Mouse (Mus musculus) mature B cell (primary cell): ENCODE results near the gene Gm21992.

Source experiments
- in situ Hi-C: fragments of 300-500 bp; cut with MboI; formaldehyde crosslinking; loops from 2 replicates; pipeline ENCODE4 v1.14.3; 2019

Gm21992 gene

DNA sequence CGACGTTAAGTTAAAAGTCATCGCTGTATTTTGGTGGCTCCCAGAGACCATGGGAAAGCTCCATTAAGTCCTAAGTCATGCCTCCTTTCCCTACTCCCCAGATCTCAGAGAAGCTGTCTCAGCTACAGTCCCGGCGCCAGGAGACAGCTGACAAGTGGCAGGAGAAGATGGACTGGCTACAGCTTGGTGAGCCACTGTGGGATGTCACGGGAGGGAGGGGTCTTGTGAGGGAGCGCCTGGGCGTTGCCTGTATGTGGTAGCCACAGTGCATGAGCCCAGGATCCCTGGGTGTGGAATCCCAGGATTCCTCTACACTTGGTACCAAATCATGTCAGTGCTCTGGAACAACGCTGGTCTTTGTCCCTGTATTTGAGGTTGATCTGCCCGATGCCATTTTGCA is 62.9 kb downstream of the Gm21992 start:
- in situ Hi-C loops: no loop called here

DNA sequence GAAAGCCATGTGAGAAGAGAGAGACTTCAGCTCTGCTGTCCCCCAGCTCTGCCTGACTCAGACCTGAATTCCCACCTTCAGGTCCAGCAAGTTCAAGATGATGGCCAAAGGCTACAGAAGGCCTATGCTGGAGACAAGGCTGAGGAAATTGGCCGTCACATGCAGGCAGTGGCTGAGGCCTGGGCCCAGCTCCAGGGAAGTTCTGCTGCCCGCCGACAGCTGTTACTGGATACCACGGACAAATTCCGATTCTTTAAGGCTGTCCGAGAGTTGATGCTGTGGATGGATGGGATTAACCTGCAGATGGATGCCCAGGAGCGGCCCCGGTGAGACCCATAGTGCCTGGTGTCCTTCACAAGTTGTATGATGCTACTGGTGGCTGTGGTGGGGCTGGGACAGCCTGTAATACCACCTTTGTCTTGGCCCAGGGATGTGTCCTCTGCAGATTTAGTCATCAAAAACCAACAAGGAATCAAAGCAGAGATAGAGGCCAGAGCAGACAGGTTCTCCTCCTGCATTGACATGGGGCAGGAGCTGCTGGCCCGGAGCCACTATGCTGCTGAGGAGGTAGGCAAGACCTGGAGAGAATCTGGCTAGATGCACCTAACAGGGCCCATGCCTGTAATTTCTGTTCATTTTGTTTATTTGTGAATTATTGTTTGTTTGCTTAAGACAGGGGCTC is 63.6 kb downstream of the Gm21992 start:
- in situ Hi-C loops: no loop called here

DNA sequence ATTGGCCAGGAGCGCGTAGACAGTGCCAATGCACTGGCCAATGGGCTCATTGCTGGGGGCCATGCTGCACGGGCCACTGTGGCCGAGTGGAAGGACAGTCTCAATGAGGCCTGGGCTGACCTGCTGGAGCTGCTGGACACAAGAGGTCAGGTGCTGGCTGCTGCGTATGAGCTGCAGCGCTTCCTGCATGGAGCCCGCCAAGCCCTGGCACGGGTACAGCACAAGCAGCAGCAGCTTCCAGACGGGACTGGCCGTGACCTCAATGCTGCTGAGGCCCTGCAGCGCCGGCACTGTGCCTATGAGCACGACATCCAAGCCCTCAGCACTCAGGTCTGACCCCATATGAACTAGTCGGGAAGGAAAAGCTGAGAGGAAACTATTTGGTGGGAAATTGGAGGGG is 64.8 kb downstream of the Gm21992 start:
- in situ Hi-C loops: no loop called here

DNA sequence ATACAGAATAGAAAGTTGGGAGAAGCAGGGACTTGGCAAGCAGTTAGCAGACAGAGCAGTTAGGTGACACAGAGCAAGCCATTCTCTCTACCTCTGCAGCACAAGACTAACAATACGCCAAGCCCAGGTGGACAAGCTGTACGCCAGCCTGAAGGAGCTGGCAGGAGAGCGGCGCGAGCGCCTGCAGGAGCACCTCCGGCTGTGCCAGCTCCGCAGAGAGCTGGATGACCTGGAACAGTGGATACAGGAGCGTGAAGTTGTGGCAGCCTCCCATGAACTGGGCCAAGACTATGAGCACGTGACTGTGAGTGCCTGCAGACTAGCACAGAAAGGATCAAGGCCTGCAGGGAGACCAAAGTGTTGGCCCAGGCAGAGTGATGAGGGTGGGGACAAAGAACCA is 65.7 kb downstream of the Gm21992 start:
- in situ Hi-C loops: no loop called here

DNA sequence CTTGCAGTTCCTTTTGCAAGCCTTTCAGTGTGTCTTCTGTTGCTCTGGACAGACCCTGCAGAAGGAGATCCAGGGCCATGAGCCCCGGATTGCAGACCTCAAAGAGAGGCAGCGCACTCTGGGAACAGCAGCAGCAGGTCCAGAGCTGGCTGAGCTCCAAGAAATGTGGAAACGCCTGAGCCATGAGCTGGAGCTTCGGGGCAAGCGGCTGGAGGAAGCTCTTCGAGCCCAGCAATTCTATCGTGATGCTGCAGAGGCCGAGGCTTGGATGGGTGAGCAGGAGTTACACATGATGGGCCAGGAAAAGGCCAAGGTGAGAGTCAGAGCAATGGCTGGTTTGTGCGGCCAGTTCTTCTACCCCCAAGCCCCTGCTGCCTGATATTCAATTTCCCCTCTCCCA is 66.4 kb downstream of the Gm21992 start:
- in situ Hi-C loops: no loop called here

DNA sequence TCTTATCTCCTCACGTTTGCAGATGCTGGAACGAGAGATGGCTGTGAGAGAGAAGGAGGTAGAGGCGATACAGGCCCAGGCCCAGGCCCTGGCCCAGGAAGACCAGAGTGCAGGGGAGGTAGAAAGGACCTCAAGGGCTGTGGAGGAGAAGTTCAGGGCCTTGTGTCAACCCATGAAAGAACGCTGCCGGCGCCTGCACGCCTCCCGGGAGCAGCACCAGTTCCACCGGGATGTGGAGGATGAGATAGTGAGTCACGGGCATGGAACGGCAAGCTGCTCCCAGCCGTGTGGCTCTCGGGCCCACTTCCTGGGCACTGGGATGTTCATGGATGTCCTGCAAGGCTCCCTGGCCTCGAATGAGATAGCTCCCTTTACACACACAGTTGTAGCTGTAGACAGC is 67.4 kb downstream of the Gm21992 start:
- in situ Hi-C loops: no loop called here

DNA sequence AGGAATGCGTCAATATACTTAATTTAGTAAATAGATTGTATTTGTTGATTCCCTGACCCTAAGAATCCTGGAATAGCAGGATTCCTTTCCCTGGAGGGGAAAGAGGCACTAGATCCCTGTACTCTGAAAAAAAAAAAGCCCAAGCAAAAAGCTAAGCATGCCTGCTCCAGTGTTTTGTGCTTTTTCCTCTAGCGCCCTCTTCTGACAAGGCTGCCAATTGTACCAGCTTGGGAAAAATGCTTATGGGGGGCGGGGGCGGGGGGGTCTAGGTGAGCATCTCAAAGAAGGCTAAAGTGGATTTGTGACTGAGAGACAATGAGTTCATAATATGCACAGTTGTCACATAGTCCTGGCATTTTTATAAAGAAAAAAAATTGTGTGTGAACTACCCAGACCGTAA is 67.9 kb downstream of the Gm21992 start:
- in situ Hi-C loops: no loop called here

DNA sequence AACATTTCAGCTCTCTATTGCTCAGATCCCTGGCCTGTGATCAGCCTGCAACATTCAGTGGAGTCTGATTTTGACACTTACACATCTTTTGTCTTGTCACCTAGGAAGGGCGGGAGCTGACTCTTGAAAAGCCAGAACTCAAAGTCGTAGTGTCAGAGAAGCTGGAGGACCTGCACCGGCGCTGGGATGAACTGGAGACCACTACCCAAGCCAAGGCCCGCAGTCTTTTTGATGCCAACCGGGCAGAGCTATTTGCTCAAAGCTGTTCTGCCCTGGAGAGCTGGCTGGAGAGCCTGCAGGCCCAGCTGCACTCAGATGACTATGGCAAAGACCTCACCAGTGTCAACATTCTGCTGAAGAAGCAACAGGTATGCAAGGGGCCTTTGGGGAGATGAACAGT is 69.2 kb downstream of the Gm21992 start:
- in situ Hi-C loops: no loop called here

DNA sequence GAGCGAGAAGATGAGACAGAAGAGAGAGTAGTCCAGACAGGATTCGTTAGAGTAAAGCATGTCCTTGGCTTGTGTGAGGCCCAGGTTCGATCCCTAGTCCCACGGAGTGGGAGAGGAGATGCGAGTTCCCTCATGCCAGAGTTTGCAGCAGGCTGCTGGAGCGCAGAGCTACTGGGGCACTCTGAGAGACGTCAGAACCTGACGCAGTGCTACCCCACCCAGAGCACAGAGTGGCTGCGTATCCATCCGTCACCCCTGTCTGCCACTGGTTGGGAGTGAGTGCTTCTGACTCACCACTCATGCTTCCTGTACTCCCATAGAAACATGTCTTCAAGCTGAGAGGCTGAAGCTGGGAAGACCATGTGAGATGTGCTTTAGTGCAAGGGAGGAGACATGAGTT is 69.9 kb downstream of the Gm21992 start:
- in situ Hi-C loops: no loop called here

DNA sequence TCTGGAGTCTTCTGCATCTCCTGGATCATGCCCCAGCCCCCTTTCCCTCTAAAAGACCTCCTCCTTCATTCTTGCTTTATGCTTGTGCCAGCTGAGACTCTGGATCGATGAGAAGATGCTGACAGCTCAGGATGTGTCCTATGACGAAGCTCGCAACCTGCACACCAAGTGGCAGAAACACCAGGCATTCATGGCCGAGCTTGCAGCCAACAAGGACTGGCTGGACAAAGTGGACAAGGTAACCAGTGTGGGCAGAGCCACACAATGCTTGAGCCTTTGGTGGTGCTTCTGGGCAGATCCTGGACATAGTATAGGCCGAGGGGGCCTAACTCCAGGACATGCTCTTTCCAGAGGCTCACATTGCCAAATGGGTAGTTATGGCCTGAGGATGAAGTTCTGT is 71.7 kb downstream of the Gm21992 start:
- in situ Hi-C loops: no loop called here

DNA sequence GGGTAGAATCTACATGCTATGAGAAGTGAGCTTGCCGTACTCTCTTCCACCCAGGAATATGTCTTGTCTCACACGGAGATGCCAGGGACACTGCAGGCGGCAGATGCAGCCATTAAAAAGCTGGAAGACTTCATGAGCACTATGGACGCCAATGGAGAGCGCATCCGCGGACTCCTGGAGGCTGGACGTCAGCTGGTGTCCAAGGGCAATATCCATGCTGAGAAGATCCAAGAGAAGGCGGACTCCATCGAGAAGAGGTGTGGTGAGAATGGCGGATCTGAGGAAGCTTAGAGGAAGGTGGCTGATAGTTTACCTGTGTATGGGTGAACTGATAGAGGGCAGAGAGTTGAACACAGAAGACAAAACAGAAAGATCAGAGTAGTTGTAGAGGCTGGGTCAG is 72.4 kb downstream of the Gm21992 start:
- in situ Hi-C loops: no loop called here

DNA sequence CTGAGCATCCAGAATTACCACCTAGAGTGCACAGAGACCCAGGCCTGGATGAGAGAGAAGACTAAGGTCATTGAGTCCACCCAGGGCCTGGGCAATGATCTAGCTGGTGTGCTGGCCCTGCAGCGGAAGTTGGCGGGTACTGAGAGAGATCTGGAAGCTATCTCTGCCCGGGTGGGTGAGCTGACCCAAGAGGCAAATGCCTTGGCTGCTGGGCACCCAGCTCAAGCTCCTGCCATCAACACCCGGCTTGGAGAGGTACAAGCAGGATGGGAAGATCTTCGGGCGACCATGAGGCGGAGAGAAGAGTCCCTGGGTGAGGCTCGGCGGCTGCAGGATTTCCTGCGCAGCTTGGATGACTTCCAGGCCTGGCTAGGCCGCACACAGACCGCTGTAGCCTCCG is 73.5 kb downstream of the Gm21992 start:
- in situ Hi-C loops: no loop called here

DNA sequence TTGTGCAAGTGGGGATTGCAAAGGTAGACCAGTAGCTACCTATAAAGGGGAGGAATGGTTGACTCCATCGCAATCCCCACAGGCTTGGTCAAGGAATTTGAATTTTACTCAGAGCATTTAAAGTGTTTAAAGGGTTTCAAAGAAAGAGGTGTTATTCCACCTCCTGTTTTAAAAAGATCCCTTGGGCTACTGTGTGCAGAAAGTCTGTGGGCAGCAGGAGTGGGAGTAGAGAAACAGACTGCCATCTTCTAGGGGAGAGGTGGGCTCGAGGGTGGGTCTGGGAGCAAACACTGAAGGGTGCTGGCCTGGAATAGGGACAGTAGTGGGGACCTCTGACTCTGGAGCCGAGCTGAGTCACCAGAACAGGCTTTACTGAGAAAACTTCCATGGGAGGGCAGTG is 78.4 kb downstream of the Gm21992 start:
- in situ Hi-C loops: no loop called here

DNA sequence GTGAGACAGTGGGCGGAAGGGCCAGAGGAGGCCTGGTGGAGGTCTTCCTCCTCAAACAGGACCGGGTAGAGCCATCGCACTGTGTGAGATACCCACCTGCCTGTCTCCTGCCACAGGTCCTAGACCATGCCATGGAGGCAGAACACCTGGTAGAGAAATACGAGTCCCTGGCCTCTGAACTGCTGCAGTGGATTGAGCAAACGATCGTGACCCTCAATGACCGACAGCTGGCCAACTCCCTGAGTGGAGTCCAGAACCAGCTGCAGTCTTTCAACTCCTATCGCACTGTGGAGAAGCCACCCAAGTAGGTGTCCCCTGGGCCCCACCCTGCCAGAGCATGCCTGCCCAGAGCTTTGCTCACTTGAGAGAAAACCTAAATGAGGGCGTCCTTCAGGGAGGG is 82.2 kb downstream of the Gm21992 start:
- in situ Hi-C loops: no loop called here

DNA sequence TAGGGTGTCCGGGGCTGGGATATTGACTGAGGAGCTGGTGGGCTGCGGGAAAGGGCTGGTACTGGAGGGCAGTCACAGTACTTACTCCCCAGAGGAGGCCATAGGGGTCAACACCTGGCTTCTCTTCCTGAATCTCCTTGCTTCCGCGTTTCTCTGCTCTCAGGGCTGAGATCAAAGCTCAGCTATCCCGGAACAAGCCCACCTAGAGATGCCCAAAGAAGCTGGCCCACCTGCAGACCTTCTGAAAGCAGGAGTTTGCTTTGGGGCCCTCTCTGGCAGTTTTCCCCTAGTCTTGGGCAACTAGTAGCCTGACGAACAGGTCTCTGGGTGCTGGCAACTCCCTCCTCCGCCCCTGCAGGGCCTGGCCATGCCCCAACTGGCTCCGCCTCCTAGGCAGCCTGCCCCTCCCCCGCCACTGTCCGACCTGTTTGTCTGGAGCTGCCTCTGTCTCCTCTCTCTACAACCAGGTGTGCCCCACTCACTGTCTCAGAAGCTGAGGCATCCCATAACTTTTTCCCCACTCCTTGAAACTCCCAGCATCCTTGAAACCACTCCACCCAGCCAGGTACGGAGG is 90.7 kb downstream of the Gm21992 start:
- in situ Hi-C loops: no loop called here

DNA sequence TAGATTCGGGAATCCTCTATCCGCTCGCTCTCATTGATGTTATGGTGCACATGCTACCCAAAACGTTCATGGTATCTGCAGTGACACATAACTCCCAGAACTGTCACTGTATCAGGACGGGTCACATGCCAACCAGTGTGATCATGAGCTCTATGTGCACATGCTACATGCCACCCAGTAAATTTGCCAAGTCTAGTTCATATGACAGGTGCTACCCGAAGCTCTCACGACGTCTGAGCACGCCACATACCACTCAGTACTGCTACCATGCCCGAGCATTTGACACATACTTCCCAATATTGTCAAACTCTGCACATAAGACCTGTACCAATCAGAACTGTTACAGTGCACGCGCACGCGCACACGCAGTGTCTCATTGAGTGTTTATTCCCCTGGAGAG is 91.3 kb downstream of the Gm21992 start:
- in situ Hi-C loops: no loop called here

DNA sequence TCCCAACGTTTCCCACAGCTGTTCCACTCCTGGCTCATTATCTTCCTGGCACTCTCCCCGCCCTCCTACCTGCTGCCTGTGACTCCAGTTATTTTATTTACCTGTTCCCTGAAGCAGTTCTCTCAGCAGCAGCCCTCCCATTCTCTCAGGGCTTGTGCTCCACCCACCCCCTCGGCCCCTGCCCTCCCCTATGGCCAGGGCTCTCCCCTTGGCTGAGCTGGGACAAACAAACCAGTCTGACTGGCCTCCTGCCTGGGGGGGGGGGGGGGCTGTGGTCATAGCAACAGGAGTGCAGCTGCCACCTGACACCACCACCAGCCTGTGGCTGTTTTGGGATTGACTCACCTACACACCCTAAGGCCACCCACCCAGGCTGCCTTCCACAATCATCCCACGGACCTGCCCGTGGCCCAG is 92.1 kb downstream of the Gm21992 start:
- in situ Hi-C loops: no loop called here

DNA sequence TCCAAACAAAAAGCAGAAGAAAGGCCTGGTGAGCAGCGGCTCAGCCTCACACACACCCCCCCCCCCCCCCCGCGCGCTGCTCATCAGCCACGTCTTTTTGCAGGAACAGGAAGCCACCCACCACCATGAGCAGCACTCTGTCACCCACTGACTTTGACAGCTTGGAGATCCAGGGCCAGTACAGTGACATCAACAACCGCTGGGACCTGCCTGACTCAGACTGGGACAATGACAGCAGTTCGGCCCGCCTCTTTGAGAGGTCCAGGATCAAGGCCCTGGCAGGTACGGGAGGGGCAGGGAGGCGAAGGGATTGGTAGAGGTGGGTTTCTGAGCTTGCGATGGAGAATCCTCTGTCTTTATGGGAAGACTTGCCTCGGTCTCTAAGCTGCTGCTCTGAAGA is 92.7 kb downstream of the Gm21992 start:
- in situ Hi-C loops: no loop called here

DNA sequence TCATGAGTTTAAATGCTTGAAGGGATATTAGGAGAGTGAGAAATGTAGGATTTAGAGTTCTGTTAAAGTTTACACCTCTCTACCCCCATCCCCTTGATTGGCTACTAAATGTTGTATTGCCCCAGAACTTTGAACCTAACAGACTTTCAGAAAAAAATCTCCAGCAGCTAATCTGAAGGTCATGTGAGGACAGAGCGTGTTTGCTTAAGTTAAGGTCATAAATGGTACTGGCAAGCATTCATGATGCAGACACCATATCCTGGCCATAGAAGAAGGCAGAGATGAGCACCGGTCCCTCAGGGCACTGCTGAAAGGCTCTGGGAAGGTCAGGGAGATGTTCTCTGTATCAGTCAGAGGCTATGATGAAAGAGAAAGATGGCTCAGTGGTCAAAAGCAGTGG is 94.1 kb downstream of the Gm21992 start:
- in situ Hi-C loops: no loop called here

DNA sequence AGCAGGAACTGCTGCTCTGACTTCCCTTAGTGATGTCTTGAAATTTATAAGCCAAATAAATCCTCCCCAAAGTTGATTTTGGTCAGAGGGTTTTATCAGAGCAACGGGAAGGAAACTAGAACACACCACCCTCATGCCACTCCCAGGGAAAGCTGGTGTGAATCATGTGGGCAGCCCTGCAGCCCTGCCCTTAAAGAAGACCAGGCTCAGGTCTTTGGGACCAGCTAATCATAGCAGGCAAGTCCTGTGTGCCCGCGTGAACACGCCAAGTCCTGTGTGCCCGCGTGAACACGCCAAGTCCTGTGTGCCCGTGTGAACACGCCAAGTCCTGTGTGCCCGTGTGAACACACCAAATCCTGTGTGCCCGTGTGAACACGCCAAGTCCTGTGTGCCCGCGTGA is 94.7 kb downstream of the Gm21992 start:
- in situ Hi-C loops: no loop called here

DNA sequence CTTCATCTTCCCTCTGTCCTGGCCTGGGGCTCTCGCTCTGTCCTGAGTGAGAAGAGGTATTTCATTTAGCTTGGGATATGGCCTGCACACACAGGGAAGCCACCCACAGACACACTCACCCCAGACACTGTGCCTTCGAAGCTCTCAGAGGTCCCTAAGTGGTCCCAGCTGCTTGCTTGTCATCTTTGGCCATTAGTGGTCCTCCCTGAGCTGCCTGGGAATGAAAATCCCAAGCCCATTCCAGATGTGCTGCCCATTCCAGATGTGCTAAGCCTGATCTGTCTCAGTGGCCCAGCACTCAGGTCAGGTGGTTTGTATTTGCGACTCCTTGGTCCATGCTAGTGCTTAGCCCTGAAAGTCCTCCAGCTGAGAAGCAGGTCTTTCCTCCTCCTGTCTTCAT is 97.5 kb downstream of the Gm21992 start:
- in situ Hi-C loops: no loop called here

DNA sequence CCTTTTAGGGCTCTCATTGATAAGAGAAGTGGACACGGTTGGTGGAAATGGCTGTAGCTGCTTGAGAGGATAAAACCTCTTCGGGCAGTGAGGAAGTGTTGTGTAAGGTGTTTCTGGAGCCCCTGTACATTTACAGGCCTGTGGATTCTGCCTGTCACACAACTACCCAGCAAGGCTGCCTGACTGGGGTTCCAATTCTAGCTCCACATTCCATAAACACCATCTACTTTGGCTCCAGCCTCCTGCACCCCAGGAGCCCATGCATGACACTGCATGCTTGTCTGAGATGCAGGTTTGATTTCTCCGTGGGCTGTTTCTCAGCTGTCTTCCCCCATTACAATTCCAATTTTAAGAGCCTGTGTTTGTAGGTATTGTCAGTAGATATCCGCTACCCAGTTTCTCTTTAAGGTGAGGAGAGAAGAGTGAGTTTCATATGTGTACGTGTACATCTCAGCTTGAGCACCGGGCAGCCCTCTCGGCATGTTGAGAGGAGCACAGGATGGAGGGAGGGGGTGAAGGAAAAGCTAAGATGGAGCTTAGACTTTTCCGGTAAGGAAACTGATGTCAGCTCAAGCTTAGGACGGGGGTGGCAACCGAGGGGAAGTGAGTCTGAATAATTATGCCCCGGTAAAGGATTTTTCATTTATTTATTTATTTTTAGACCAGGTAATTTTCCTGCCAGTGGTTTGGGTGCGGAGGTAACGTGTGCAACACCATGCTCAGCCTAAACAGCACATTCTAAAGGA is 98.5 kb downstream of the Gm21992 start:
- in situ Hi-C loops: no loop called here

DNA sequence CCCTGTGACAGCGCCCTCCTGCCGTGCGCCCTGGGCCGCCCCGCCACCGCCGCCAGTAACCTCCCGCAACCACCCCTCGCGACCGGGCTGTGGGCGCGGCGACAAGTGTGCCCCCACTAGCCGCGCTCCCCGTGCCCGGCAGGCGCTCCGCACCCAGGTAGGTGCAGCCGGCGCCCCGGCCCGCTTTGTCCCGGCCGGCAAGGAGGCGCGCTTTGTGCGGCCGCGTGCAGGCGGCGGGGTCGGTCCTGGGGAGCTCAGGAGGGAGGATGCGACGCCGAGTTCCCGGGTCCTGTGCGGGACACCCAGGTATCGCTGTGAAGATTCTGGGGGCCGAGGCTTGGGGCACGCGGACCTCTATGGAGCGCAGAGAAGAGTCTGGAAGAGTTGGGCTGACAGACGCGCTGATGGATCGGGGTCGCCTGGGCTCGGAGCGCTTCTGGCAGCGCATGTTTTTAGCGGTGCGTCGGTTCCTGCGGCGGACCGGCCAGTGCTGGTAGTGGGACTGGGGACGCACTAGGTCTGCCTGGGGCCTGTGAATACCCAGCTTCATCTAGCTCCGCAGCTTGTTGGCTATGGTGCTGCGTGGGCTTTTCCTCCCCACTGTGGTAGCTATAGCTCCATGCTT is 99.1 kb downstream of the Gm21992 start:
- in situ Hi-C loops: no loop called here
